Mouse (Mus musculus) embryo, embryonic 10.5 days (tissue): ENCODE results near the gene Gstp3.
"Not testable (repeated sequence)": the region's sequence is repeated elsewhere in the genome, so short reads cannot be mapped to it uniquely, and the experiment has no call there.

Experiments used
- DNase-seq: peaks from one replicate; pipeline ENCODE4 v3.0.0-alpha.2; 2015; ENCODE audit warnings: low spot score

Gene Gstp3

GRCm38 (mm10) chr19:4060899-4061465 is 1.6 kb upstream of the Gstp3 start:
- no peak for DNase-seq

DNA sequence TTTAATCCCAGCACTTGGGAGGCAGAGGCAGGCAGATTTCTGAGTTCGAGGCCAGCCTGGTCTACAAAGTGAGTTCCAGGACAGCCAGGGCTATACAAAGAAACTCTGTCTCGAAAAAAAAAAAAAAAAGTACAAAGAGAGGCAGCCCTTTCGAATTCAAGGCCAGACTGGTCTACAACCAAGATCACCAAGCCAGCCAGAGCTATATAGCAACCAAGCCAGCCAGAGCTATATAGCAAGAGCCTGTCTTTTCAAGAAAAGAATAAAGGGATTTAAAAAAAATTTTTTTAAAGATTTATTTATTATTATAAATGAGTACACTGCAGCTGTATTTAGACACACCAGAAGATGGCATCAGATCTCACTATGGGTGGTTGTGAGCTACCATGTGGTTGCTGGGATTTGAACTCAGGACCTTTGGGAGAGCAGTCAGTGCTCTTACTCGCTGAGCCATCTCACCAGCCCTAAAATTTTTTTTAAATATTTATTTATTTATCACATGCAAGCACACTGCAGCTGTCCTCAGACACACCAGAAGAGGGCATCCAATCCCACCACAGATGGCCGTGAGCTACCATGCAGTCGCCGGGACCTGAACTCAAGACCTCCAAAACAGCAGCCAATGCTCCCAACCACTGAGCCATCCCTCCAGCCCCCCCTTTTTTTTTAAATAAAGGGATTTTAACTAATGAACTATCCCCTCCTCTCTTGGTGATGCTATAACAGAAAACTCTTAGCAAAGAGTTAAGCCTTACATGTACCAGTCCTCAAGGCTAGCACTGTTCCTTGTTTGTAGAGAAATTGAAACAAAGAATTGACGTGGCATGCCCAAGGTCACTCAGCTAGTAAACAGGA is 902 bp upstream of the Gstp3 start:
- not testable (repeated sequence) for DNase-seq

DNA sequence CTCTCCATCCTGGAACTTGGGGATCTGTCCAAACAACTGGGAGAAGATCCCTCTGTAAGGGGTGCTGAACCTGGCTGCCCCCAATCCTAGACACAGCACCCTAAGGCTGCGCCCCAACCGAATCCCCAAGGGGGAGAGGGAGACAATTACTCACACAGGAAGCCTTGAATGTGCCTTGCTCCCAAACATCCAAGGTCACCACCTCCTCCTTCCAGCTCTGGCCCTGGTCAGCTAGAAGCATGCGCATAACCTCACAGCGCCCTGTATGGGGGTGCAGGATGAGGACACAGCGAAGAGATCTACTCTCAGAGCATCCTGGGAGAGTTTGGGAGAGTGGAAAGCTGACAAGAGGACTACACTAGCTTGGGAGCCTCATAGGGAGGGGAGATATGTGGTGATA is 788 bp downstream of the Gstp3 start:
- DNase-seq: no peak

DNA sequence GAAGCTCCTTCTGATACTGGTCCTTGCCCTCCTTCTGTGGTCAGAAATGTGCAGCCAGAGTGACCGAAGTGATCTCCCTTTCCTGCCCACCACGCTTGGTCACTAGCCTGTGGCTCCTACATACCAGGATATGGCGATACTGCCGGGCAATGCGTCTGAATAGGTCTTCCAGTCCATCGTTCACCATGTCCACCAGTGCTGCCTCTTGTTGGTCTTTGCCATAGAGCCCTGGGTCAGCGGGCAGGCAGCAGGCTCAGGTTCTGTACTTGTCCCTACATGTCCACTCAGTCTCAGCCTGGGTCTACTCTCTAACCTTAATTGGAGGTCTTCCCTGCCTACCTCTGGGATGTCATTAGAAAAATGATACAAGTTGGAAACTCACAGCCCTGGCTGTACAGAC is 1.4 kb downstream of the Gstp3 start:
- DNase-seq: no peak

DNA sequence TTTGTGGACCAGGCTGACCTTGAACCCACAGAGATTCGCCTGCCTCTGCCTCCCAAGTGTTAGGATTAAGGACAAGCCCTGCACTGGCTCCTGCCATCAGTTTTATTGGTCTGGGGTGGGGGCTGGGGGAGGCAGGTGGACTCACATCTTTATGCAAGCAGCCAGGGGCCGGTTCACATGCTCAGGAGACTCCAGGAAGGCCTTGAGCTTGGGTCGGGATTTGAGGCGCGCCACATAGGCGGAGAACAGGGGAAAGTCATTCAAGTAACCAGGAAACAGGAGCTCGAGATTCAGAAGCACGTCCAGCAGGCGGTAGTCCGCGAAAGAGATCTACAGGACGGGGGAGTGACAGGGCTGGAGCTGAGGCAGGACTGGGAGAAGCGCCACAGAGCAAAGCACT is 2.0 kb downstream of the Gstp3 start:
- no peak for DNase-seq

GRCm38 (mm10) chr19:4056727-4057126 is 2.6 kb downstream of the Gstp3 start:
- DNase-seq: no peak

- DNase-seq: no peak
Observed at GRCm38 (mm10) chr19:4055947-4056693, 3.2 kb downstream of the Gstp3 start.

GRCm38 (mm10) chr19:4055216-4055946 is 4.0 kb downstream of the Gstp3 start:
- DNase-seq: no peak

GRCm38 (mm10) chr19:4054613-4055012 is 4.8 kb downstream of the Gstp3 start:
- DNase-seq: no peak

DNA sequence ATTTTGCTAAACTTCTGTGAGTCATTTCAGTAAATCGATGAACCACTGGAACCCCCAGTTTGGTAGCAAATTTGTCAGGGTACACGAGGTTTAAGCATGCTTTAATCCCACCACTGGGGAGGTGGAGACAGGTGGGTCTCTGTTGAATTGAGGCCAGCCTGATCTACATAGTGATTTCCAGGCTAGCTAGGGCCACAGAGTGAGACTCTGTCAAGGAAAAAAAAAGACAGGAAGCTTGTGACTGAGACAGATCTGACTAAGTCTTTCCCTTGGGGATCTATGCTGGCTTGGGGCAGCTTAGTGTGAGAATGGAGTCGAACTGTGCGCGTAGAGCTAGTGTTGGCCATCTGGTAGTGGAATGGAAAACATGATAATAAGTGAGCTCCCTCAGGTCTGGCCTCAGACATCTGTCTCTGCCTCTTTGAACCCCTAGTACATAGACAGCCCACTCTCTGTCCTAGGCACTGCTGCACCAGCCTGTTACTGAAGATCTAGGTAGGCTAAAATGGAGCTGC is 6.8 kb downstream of the Gstp3 start:
- DNase-seq: no peak

- DNase-seq: peak; percentile 83
Observed at GRCm38 (mm10) chr19:4051741-4052515, 7.4 kb downstream of the Gstp3 start.

GRCm38 (mm10) chr19:4051016-4051415 is 8.4 kb downstream of the Gstp3 start:
- no peak for DNase-seq

DNA sequence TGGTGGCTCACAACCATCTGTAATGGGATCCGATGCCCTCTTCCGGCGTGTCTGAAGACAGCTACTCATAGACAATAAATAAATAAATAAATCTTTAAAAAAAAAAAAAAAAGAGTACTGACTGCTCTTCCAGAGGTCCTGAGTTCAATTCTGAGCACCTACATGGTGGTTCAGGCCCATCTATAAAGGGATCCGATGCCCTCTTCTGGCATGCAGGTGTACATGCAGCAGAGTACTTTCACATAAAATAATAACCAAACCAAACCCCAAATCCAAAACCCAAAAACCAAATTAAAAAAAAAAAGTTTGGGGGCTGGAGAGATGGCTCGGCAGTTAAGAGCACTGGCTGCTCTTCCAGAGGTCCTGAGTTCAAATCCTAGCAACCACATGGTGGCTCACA is 10.3 kb downstream of the Gstp3 start:
- DNase-seq: not testable (repeated sequence)

DNA sequence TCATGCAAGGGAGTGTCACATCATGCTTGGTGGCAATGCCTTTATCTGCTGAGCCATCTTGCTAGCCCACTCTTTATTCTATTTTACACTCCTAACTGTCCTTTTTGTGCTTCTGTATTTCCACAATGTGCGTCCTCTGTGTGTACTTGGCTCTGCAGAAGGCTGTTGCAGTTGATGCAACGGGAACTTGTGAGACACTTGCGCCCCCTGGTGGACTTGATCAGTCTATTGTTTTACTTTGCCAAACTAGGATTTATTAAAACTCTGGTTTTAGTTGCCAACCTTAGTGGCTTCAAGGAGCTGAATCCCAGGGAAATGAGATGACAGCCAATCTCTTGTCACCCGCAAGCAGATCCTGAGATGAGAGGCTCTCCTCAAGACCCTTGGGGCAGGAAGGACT is 11.5 kb downstream of the Gstp3 start:
- peak; percentile 90 for DNase-seq

GRCm38 (mm10) chr19:4046866-4047254 is 12.5 kb downstream of the Gstp3 start:
- no peak for DNase-seq

- peak; percentile 55 for DNase-seq
Observed at GRCm38 (mm10) chr19:4045966-4046865, 13.2 kb downstream of the Gstp3 start, which contains the start of gene Gstp2. Gstp2 (minus strand) TSS chr19:4046023.

DNA sequence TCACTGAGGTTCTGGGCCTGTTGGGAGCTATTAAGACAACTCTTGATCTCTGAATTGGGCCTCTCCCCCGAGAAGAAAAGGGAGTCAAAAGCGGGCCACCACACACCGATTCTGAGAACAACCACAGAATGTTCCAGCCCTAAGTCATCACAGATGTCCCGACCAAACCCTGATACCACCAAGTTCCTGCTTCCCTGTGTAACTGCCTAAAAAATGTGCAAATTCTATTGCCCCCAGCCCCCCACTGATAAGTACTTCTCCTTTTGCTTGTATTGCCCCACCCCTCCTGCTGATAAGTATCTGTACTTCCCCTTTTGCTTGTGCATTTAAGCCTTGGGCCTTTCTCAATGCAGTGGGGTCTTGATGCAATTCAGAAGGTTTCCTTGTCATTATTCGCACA is 15.3 kb downstream of the Gstp3 start:
- DNase-seq: not testable (repeated sequence)

GRCm38 (mm10) chr19:4042124-4042523 is 17.2 kb downstream of the Gstp3 start:
- no peak for DNase-seq

DNA sequence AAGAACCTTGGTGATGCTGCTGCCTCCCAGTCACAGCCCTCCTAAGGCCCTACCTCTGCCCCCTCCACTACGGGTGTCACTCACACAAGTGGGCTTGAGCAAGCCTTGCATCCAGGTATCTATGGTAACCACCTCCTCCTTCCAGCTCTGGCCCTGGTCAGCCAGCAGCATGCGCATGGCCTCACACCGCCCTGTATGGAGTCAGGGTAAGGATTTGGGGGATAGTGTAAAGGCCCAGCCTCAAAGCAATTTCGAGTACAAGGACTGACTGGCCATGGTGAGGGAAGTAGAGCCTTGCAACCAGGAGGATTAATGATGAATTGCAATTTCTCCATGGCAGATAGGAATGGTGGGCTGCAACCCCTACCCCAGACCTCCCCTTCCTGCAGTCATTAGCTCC is 17.9 kb downstream of the Gstp3 start:
- not testable (repeated sequence) for DNase-seq

DNA sequence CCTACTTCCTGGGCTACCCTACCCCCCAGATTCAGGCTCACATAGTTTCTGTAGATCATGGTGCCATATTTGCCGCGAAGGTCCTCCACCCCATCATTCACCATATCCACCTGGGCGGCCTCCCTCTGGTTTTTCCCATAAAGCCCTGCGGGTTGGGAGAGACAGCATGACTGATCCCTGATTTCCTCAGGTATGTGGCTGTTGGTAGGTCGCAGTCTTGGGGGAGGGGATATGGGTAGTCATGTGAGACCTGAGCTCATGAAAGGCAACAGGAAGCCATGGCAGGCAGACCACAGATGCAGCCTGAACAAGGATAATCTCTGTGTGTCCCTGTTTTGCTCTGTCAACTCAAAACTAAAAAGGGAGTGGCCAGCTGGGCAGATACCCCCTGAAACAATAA is 18.4 kb downstream of the Gstp3 start:
- not testable (repeated sequence) for DNase-seq
